Mouse (Mus musculus) lung, postnatal 0 days (tissue): ENCODE measurements around the gene Cobl. TPM values are rescaled to one million over a fixed set of nuclear protein-coding genes. Genes with fewer than 3 reads are reported as not detected.

Source experiments
- ATAC-seq: fragments of 200-750 bp; cut with Nextera tagmentation; 2 replicates; pipeline ENCODE4 v1.8.0; 2017; ENCODE audit warnings: moderate library complexity
- DNase-seq: peaks from one replicate; pipeline ENCODE4 v3.0.0-alpha.2; 2016; ENCODE audit warnings: low spot score
- H3K27ac ChIP-seq: fragments of 300-500 bp; sonication (generic); 2 replicates; pipeline ENCODE4 v1.5.1; 2014; ENCODE audit warnings: antibody characterized with exemption, mild to moderate bottlenecking, low read length, mixed read lengths
- H3K27me3 ChIP-seq: fragments of 300-500 bp; sonication (generic); replicated peaks from 2 replicates; pipeline ENCODE4 v1.6.1; 2014; ENCODE audit warnings: low read length, mixed read lengths; ENCODE audit not compliant: insufficient read depth
- H3K36me3 ChIP-seq: fragments of 300-500 bp; sonication (generic); 2 replicates; pipeline ENCODE4 v1.6.1; 2014; ENCODE audit warnings: low read length, mixed read lengths; ENCODE audit not compliant: insufficient read depth
- H3K4me1 ChIP-seq: fragments of 300-500 bp; sonication (generic); 2 replicates; pipeline ENCODE4 v1.6.1; 2014; ENCODE audit warnings: antibody characterized with exemption, low read depth, low read length, mixed read lengths; ENCODE audit not compliant: insufficient read depth
- H3K4me2 ChIP-seq: fragments of 300-500 bp; sonication (generic); replicated peaks from 2 replicates; pipeline ENCODE4 v1.6.1; 2014; ENCODE audit warnings: low read depth, mild to moderate bottlenecking, low read length, moderate library complexity, mixed read lengths
- H3K4me3 ChIP-seq: fragments of 300-500 bp; sonication (generic); 2 replicates; pipeline ENCODE4 v1.5.1; 2014; ENCODE audit warnings: low read depth, low read length
- H3K9ac ChIP-seq: fragments of 300-500 bp; sonication (generic); replicated peaks from 2 replicates; pipeline ENCODE4 v1.6.1; 2014; ENCODE audit warnings: low read depth, mild to moderate bottlenecking
- H3K9me3 ChIP-seq: fragments of 300-500 bp; sonication (generic); 2 replicates; pipeline ENCODE4 v1.6.1; 2016; ENCODE audit warnings: low read length, mixed read lengths
- CTCF ChIP-seq: IDR thresholded peaks from 2 replicates; pipeline ENCODE4 v1.5.1; 2016; ENCODE audit warnings: antibody characterized with exemption, mild to moderate bottlenecking
- EP300 ChIP-seq: IDR thresholded peaks from 2 replicates; pipeline ENCODE4 v1.6.1; 2016; ENCODE audit warnings: antibody characterized with exemption, mild to moderate bottlenecking, control low read depth
- WGBS: fragments of 180-500 bp; shearing (Covaris S2); extraction: QIAGEN DNeasy Blood & Tissue Kit; methylation state at CpG from one replicate; pipeline ENCODE4 v1.1.7; 2014; 5-methylcytosine and 5-hydroxymethylcytosine counted together
- polyA plus RNA-seq: library from polyadenylated mRNA; unstranded; fragments of >200 nt; fragmentation: Nextera tagmentation; extraction: Ambion mirVana; gene quantifications from 2 replicates; pipeline ENCODE4 v1.2.1, GENCODE M21; 2015

The Cobl gene
- polyA plus RNA-seq, 1 experiment from 2014 or later = 9.7 TPM

- Histone ChIP-seq H3K4me2 (no peak overlapping the region), H3K9ac (no peak overlapping the region), H3K4me3 (no peak overlapping the region), H3K27ac (0 out of 2 replicates have a peak overlapping the region, but pooled peaks have one; percentile 20), H3K27me3 (no peaks in the 10 kb centered on the region), H3K9me3 (no peaks in the 10 kb centered on the region), H3K36me3 (no peaks in the 10 kb centered on the region), H3K4me1 (peaks cover 6% of the 10 kb centered on the region; the same call in 1 of the 2 replicates)
- TF ChIP-seq EP300 (0 out of 2 replicates have a peak, but pooled peaks have one; percentile 22), CTCF (no peak)
- ATAC-seq (peak; percentile 83), DNase-seq (peak; percentile 42)
- 34% methylated on average over 2 of the region's 2 CpGs for WGBS
Measured at GRCm38 (mm10) chr11:12424205-12424604, 40.6 kb downstream of the Cobl start.

DNA sequence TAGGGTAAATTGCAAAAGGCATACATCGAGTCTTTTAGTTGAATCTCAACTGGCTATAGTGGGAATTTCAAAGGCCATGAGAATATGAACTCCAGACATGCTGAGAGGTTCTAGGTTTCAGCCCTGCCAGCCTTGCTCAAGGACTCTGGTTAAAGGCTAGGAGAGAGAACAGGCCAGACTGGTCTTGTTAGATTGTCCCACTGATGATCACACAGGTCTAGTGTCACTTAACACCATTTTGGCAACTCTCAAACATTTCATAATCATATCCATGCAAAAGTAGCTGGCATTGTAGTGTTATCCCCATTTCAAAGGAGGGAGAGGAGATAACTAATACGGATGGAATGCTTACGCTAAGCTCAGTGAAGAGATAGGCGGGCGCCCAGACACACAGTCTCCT is 43.6 kb downstream of the Cobl start:
- peak overlapping the region; percentile 40; the same call in 1 of the 2 replicates for H3K27ac ChIP-seq
- peak; percentile 66 for DNase-seq

DNA sequence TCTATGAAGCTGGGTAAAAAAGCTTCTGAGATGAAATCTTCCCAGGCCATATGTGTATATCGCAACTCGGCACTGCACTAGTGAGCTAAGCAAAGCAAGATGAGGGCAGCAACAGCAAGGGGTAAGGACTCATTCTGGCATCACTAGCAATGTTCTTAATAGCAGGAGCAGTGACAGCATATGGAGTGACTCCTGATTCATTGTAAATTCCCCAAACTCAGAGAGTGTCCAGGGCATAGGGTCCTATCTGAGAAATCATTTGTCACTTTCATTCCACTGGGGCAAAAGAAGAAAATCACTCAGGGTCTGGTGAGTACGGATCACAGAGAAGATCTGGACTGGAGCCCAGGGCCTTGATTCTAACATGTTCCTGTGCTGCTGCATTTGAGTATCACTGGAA is 44.6 kb downstream of the Cobl start:
- TF ChIP-seq CTCF (no peak), EP300 (no peak)
- H3K9me3 ChIP-seq = no peaks in the 10 kb centered on the region
- no peak overlapping the region for H3K9ac ChIP-seq
- peaks cover 6% of the 10 kb centered on the region; the same call in 1 of the 2 replicates for H3K4me1 ChIP-seq
- H3K27me3 ChIP-seq = no peaks in the 10 kb centered on the region
- no peak for DNase-seq
- 50% methylated on average over 3 of the region's 3 CpGs for WGBS
- H3K4me3 ChIP-seq = no peak overlapping the region
- no peak overlapping the region for H3K4me2 ChIP-seq
- no peaks in the 10 kb centered on the region for H3K36me3 ChIP-seq
- ATAC-seq = no peak
- no peak overlapping the region for H3K27ac ChIP-seq

More for the DNA sequence above, 43.6 kb downstream of the Cobl start:
- Histone ChIP-seq H3K9ac (no peak overlapping the region), H3K4me2 (no peak overlapping the region), H3K27me3 (no peaks in the 10 kb centered on the region), H3K4me3 (no peak overlapping the region), H3K36me3 (no peaks in the 10 kb centered on the region), H3K4me1 (peaks cover 6% of the 10 kb centered on the region; the same call in 1 of the 2 replicates), H3K9me3 (no peaks in the 10 kb centered on the region)
- WGBS = 41% methylated on average over 5 of the region's 5 CpGs
- ATAC-seq = peak; percentile 78
- TF ChIP-seq EP300 (peak; percentile 50), CTCF (no peak)

GRCm38 (mm10) chr11:12416899-12417298 is 47.9 kb downstream of the Cobl start:
- no peak overlapping the region for H3K27ac ChIP-seq
- H3K36me3 ChIP-seq = no peaks in the 10 kb centered on the region
- 49% methylated on average over 7 of the region's 7 CpGs for WGBS
- no peak overlapping the region for H3K4me3 ChIP-seq
- H3K4me1 ChIP-seq = peaks cover 6% of the 10 kb centered on the region; the same call in 1 of the 2 replicates
- no peaks in the 10 kb centered on the region for H3K27me3 ChIP-seq
- peak; percentile 55; the same call in 1 of the 2 replicates for ATAC-seq
- no peak overlapping the region for H3K9ac ChIP-seq
- no peaks in the 10 kb centered on the region for H3K9me3 ChIP-seq
- H3K4me2 ChIP-seq = no peak overlapping the region
- DNase-seq = peak; percentile 51
- TF ChIP-seq EP300 = no peak
- TF ChIP-seq CTCF = no peak

DNA sequence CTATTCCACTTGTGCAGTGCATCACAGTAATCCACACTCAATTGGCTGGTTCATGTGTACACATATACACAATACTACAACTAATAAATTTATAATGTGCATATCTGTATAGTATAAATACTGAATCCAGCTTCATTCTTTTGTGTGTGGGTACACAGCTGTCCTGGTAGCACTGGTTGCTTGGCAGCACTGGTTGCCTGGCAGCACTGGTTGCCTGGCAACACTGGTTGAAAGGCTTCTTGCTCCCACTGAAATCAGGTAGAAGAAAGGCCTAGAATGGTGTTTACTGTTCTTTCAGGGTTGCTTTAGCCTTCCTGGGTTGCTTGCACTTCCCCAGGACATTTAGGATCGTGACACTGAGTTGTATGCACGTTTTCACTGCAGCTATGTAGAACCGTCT is 49.4 kb downstream of the Cobl start:
- Histone ChIP-seq H3K36me3 (no peaks in the 10 kb centered on the region), H3K4me3 (no peak overlapping the region), H3K4me1 (peaks cover 6% of the 10 kb centered on the region; the same call in 1 of the 2 replicates), H3K4me2 (no peak overlapping the region), H3K9ac (no peak overlapping the region), H3K27me3 (no peaks in the 10 kb centered on the region), H3K27ac (no peak overlapping the region), H3K9me3 (no peaks in the 10 kb centered on the region)
- DNase-seq = no peak
- ATAC-seq = no peak
- TF ChIP-seq CTCF (no peak), EP300 (no peak)
- 65% methylated on average over 3 of the region's 3 CpGs for WGBS

- 39% methylated on average over 1 of the region's 1 CpGs for WGBS
Measured at GRCm38 (mm10) chr11:12411950-12412349, 52.8 kb downstream of the Cobl start.

More at GRCm38 (mm10) chr11:12411950-12412349, 52.8 kb downstream of the Cobl start:
- no peaks in the 10 kb centered on the region for H3K9me3 ChIP-seq
- H3K4me3 ChIP-seq = no peak overlapping the region
- no peaks in the 10 kb centered on the region for H3K36me3 ChIP-seq
- no peak for DNase-seq
- H3K4me2 ChIP-seq = no peak overlapping the region
- TF ChIP-seq EP300 (no peak), CTCF (no peak)
- no peaks in the 10 kb centered on the region; the same call in 1 of the 2 replicates for H3K4me1 ChIP-seq
- ATAC-seq = no peak
- no peak overlapping the region for H3K27ac ChIP-seq
- H3K9ac ChIP-seq = no peak overlapping the region
- H3K27me3 ChIP-seq = no peaks in the 10 kb centered on the region
